Mouse (Mus musculus): ENCODE data around the gene BC024978.

- no peak for TF ChIP-seq CTCF (IDR thresholded peaks at IDR 0.05; ENCODE audit: control insufficient read depth, insufficient read depth, insufficient replicate concordance, low read depth, low read length)
- no peak for TF ChIP-seq POLR2A (IDR thresholded peaks at IDR 0.05; ENCODE audit: control insufficient read depth, low read depth, low read length)
Observed at GRCm38 (mm10) chr7:27168371-27168770, 27.2 kb upstream of the BC024978 start.

Measured in testis, adult 2 months (tissue).